Mouse (Mus musculus) gastrocnemius, postnatal 10 days (tissue): ENCODE measurements around the gene Tbx19. TPM values are rescaled to one million over a fixed set of nuclear protein-coding genes. Genes with fewer than 3 reads are reported as not detected.

Experiments
- DNase-seq: peaks from one replicate; pipeline ENCODE4 v3.0.0; 2021; ENCODE audit warnings: mixed read lengths
- total RNA-seq, 2 experiments: library from RNA; stranded (reverse); gene quantifications; 2 replicates each; pipeline ENCODE4 v1.2.3; 2021

Gene Tbx19
- total RNA-seq, 2 experiments from 2014 or later, result 0.16 to 0.19 TPM

GRCm38 (mm10) chr1:165184178-165184577 lies 23.6 kb upstream of the Tbx19 start:
- no peak for DNase-seq

- DNase-seq, result no peak
These were observed 22.8 kb upstream of the Tbx19 start for GRCm38 (mm10) chr1:165183400-165183799.

- DNase-seq, result no peak
These were observed 18.7 kb upstream of the Tbx19 start for GRCm38 (mm10) chr1:165179321-165179720.

- no peak for DNase-seq
These were observed 17.5 kb upstream of the Tbx19 start for GRCm38 (mm10) chr1:165178075-165178474.

GRCm38 (mm10) chr1:165174059-165174616 lies 13.6 kb upstream of the Tbx19 start:
- DNase-seq, result no peak

- no peak for DNase-seq
These were observed 10.7 kb upstream of the Tbx19 start for GRCm38 (mm10) chr1:165171277-165171676.

- DNase-seq, result no peak
These were observed 9.6 kb upstream of the Tbx19 start for GRCm38 (mm10) chr1:165170157-165170556.

- DNase-seq, result no peak
These were observed 8.9 kb upstream of the Tbx19 start for GRCm38 (mm10) chr1:165169462-165169861.

- DNase-seq, result no peak
These were observed 4.3 kb upstream of the Tbx19 start for GRCm38 (mm10) chr1:165164920-165165319.

- no peak for DNase-seq
These were observed 1.7 kb downstream of the Tbx19 start for GRCm38 (mm10) chr1:165158841-165159240.

- DNase-seq, result no peak
These were observed 6.4 kb downstream of the Tbx19 start for GRCm38 (mm10) chr1:165154162-165154561.

- DNase-seq, result no peak
These were observed 9.4 kb downstream of the Tbx19 start for GRCm38 (mm10) chr1:165151216-165151615.

- DNase-seq, result no peak
These were observed 18.1 kb downstream of the Tbx19 start for GRCm38 (mm10) chr1:165142343-165142916.

GRCm38 (mm10) chr1:165140227-165140626 lies 20.3 kb downstream of the Tbx19 start:
- no peak for DNase-seq

GRCm38 (mm10) chr1:165133858-165134257 lies 26.7 kb downstream of the Tbx19 start:
- DNase-seq, result no peak

- no peak for DNase-seq
These were observed 27.3 kb downstream of the Tbx19 start for GRCm38 (mm10) chr1:165133279-165133678.

GRCm38 (mm10) chr1:165132187-165132877 lies 28.2 kb downstream of the Tbx19 start:
- DNase-seq, result peak; percentile 77

- DNase-seq, result no peak
These were observed 31.0 kb downstream of the Tbx19 start for GRCm38 (mm10) chr1:165129573-165129972.

- DNase-seq, result no peak
These were observed 39.5 kb downstream of the Tbx19 start for GRCm38 (mm10) chr1:165121096-165121495.

- peak; percentile 92 for DNase-seq
These were observed 40.1 kb downstream of the Tbx19 start for GRCm38 (mm10) chr1:165120349-165120898.

GRCm38 (mm10) chr1:165119760-165120159 lies 40.8 kb downstream of the Tbx19 start:
- DNase-seq, result no peak

GRCm38 (mm10) chr1:165119011-165119726 lies 41.4 kb downstream of the Tbx19 start:
- no peak for DNase-seq
